Mouse (Mus musculus): ENCODE results near the gene Ctrb1.
A peak's percentile ranks its signal among the peaks of the same experiment; 100 is the strongest.
"Not testable (repeated sequence)": the region's sequence is repeated elsewhere in the genome, so short reads cannot be mapped to it uniquely, and the experiment has no call there.

The Ctrb1 gene

GRCm38 (mm10) chr8:111680423-111681028 is 10.3 kb downstream of the Ctrb1 start:
- no peak for DNase-seq (ENCODE audit: low spot score in 2 of 2)

- peak in 1 of 2 experiments; percentile 58 for DNase-seq (ENCODE audit: low spot score in 2 of 2)
These were observed 12.0 kb downstream of the Ctrb1 start for GRCm38 (mm10) chr8:111678848-111679247.

GRCm38 (mm10) chr8:111678111-111678510 is 12.7 kb downstream of the Ctrb1 start:
- DNase-seq (ENCODE audit: low spot score in 2 of 2), result peak; percentile 18 to 69

DNA sequence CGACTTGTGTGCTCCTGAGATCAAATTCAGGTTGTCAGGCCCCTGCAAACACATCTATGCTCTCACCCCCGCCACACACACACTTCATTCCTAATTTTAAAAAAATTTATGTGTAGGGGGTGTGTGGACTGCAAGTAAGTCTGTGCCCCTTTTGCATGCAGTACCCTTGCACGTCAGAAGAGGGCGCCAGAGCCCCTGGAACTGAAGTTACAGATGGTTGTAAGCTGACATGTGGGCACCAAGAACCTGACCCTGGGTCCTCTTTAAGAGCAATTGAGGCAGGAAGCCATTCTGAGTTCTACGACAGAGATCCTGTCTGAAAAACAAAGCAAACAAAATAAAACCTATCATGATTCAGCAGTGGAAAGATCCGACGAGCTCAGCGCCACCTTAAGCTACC is 14.6 kb downstream of the Ctrb1 start:
- no peak for DNase-seq (ENCODE audit: low spot score in 2 of 2)

- DNase-seq (ENCODE audit: low spot score in 2 of 2), result no peak
These were observed 24.1 kb downstream of the Ctrb1 start for GRCm38 (mm10) chr8:111666751-111667150.

DNA sequence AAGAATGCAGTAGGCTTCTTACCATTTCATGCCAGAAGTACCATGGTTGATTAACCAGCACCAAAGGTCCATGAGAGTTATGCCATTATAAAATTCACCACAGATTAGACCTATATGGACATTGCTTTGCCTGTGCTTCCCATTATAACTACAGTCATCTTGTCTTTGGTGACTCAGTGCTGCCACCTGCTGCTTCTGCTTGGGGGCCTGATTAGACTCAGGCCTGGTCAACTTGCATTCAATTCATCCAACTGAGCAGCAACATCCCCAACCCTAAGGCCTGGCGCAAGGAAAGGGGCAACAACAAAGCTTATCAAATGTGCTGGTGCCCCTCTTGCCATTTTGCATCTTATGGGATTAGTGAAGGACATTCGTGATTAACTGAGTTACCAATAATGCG is 28.3 kb downstream of the Ctrb1 start:
- DNase-seq (ENCODE audit: low spot score in 2 of 2), result peak in 1 of 2 experiments; percentile 86

- DNase-seq (ENCODE audit: low spot score in 2 of 2), result no peak
These were observed 31.9 kb downstream of the Ctrb1 start for GRCm38 (mm10) chr8:111658819-111659423.

DNA sequence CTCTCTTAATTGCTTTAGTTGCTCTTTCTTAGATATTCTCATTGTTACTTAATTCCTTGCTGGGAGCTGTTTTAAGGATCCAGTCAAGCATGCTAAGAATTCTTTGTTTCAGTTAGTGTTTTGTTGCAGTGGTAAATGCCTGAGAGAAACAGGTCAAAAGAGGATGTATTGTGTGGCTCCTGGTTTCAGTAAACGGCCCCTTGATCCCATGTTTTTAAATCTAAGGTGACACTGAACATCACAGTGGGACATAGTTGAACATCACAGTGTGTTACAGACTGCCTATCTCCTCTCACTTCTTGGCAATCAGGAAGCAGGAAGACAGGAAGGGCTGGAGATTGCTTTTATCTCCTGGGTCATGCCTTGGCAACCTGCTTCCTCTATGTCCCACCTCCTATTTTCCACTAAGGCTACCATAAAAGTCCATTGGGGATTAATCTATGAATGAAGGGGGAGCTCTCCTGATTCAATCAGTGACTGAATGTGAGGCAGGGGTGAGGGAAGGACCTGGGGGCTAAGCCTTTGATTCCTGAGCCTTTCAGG is 33.4 kb downstream of the Ctrb1 start:
- DNase-seq (ENCODE audit: low spot score in 2 of 2), result no peak

DNA sequence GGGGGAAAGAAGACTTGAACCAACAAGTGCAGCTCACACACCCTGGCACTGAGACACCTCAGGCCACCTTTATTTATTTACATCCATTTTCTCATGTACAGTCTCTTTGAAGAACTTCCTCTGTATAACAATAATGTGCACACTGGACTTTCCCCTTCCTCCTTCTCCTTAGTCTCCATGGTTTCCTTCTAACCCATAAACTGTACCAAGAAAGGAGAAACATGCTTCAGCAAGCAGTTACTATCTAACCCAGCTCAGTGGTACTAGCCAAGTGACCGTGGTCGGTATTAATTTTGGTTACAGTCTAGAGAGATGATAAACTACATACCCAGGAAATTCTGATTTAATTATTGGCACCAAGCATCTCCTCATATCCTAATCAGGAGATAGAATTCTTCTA is 37.3 kb downstream of the Ctrb1 start:
- no peak for DNase-seq (ENCODE audit: low spot score in 2 of 2)

- no peak for DNase-seq (ENCODE audit: low spot score in 2 of 2)
These were observed 40.2 kb downstream of the Ctrb1 start for GRCm38 (mm10) chr8:111650651-111651050.

GRCm38 (mm10) chr8:111648834-111649233 is 42.0 kb downstream of the Ctrb1 start:
- no peak for DNase-seq (ENCODE audit: low spot score in 2 of 2)

DNA sequence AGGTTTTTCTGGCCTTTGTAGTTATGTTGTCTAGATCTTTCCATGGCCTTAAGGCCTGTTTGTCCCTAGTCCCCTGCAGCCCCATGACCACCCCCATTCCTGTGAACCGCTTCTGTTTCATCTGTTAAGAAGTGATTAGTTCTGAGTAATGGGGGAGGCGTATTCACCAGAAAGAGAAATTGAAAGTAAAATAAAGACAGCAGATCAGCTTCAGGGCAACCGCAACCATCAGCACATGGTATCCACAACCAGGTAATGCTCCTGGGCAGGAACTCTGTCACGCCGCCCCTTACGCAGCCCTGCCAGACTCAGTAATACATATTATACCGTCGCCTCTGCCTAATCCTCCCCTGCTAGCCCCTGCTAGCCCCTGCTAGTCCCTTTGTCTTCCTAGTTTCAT is 45.1 kb downstream of the Ctrb1 start:
- DNase-seq (ENCODE audit: low spot score in 2 of 2), result no peak

DNA sequence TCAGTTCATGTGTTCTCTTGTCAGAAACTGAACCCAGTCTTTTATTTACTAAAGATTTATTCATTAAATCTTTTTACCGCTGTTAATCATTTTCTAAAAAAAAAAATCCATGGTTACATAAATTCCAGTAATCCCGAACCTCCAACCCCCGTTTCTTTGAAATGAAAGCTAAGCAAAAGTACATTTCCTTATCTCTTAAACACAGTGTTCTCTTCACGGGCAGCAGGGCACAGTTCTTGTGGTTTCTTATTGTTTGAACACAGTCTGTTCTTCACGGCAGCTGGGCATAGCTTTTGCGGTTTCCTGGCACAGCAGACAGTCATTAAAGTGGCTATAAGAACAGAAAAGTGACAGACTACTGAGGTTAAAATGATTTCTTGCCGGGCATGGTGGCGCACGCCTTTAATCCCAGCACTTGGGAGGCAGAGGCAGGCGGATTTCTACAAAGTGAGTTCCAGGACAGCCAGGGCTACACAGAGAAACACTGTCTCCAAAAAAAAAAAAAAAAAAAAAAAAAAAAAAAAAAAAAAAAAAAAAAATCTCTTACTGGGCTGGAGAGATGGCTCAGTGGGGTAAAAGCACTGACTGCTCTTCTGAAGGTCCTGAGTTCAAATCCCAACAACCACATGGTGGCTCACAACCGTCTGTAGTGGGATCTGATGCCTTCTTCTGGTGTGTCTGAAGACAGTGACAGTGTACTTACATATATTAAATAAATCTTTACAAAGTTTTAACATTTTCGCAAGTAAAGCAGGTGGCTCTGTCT is 46.3 kb downstream of the Ctrb1 start:
- DNase-seq (ENCODE audit: low spot score in 2 of 2), result not testable (repeated sequence)

DNA sequence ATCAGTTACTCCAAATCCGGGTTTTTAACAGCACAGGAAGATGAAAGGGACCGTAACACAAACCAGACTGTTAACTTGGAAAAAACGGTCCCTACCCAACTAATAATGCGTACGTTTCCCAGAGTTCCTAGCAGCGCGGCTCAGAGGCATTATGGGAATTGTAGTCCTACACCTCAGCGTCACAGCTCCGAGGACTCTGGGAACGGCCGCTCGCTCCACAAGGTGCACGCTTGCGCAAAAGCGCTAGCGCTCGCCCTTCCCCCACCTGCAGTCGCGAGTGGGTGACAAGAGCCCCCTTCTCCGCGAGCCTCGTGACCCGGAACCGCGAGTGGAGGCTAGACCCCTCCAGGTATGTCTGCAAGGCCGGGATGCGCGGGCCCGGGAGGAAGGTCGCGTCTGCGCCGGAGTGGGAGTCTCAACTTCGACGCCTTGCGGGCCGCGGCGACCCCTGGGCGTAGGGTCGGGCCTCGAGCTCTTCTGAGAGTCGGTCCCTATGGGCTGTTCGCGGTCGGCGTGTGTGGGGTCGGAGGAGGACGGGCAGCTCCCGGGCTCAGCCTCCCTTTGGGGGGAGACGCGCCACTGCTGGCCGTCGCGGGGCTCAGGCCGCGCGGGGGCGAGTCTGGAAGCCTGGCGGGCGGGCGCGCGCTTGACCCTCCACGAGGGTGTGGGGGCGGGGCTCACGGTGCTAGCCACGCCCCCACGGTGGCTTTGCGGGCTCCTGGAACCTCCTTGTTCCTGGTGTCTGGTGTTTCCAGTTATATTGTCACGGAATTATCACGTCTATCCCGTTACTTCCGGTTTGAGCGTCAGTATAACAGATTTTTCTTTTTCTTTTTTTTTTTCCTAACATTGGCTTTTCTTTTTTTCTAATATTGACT is 47.3 kb downstream of the Ctrb1 start, which contains the start of gene Zfp1:
Zfp1 (plus strand) TSS at position 138 of the 878 bp plus-strand sequence.
- peak; percentile 89 to 95 for DNase-seq (ENCODE audit: low spot score in 2 of 2)

- DNase-seq (ENCODE audit: low spot score in 2 of 2), result no peak
These were observed 47.9 kb downstream of the Ctrb1 start for GRCm38 (mm10) chr8:111642939-111643263.

GRCm38 (mm10) chr8:111642496-111642895 is 48.3 kb downstream of the Ctrb1 start:
- no peak for DNase-seq (ENCODE audit: low spot score in 2 of 2)

GRCm38 (mm10) chr8:111641064-111641463 is 49.7 kb downstream of the Ctrb1 start:
- no peak for DNase-seq (ENCODE audit: low spot score in 2 of 2)

DNA sequence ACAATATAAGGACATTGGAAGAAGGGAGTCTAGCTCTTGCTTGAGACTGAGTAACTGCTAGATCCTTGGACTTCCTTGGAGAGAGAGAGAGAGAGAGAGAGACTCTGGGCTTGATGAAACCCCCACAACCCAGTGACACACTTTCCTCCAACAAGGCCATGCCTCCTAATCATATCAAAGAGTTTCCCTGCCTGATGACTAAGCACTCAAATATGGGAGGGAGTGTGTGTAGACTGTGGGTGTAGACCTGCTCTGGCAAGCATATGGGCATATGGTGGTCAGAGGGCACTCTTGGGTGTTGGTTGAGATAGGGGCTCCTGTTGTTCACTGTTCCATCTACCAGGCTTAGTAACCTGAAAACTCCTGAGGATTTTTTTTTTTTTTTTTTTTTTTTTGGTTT is 52.7 kb downstream of the Ctrb1 start:
- DNase-seq (ENCODE audit: low spot score in 2 of 2), result no peak
